Mouse (Mus musculus) 416B (cell line): ENCODE results near the gene Rhpn2.

Experiments used
- DNase-seq: peaks from one replicate; pipeline ENCODE4 v3.0.0; 2011; ENCODE audit warnings: low read depth

Gene Rhpn2

DNA sequence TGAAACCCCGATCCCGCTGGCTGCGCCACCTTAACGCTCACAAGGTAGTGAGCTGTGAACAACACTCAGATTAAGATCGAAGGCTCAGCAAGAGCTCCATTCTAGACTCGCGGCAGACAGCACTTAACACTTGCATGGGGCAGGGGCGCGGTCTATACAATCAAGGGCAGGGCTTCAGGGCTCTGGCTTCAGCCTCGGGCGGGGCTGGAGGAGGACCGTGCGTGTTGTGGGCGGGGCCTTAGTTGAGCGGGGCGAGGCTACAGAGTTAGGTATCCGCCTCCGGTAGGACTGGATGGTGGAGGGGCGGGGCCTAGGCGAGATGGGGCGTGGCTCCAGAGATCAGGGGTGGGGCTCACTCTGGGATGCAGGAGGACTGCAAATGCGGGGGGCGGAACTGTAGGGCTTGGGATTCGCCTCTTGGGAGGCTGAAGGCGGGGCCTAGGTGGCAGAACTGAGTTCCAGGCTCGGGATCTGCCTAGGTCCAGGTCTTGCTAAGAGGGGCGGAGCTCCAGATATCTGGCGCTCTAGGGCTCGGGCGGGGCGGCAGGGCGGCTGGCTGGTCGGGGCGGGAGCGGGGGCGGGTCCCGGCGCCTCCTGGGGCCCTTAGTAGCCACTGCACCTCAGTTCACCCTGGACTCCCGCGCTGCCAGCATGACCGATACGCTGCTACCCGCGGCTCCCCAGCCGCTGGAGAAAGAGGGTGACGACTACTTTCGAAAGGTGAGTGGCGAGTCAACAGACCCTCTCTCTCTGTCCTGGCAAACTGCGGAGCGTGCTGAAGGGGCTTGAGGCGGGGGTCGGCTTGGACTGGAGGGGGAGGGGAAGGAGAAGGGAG lies at the start of gene Rhpn2:
TSS of gene Rhpn2 (plus strand) at position 479 of the 835 bp plus-strand sequence.
- DNase-seq, result peak; percentile 95

DNA sequence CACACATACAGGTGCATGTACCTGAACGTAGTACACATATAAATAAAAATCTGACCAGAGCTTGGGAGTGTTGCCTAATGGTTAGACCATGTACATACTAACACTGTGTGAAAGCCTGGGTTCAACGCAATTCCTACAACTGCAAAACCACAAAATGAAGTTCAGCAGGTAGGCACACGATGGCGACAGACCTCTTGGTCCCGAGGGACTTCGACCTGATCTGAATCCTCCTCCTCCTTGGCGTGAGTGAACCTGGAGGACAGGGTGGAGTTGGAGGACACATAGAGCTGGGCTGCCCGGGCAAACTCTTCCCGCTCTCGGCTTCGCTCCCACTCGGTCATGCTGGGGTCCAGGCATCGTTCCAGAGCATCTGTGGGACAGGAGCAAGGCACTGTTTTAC lies 40.5 kb upstream of the Rhpn2 start:
- no peak for DNase-seq

GRCm38 (mm10) chr7:35295631-35296030 lies 38.3 kb upstream of the Rhpn2 start:
- DNase-seq, result no peak

DNA sequence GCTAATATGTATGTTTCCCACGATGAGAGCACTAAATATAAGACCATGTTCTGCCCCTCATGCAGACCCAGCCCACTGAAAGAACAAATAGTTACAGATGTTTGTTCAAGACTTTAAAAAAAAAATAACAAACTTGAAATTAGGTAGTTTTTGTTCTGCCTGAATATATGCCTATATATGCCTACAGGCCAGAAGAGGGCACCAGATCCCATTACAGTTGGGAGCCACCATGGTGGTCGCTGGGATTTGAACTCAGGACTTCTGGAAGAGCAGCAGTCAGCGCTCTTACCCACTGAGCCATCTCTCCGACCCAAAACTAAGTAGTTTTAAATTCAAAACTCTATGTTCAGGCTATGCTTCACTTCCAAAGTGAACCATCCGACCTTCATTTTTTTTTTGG lies 36.1 kb upstream of the Rhpn2 start:
- peak; percentile 6 for DNase-seq

GRCm38 (mm10) chr7:35299656-35300055 lies 34.3 kb upstream of the Rhpn2 start:
- no peak for DNase-seq

GRCm38 (mm10) chr7:35300792-35301191 lies 33.2 kb upstream of the Rhpn2 start:
- no peak for DNase-seq

DNA sequence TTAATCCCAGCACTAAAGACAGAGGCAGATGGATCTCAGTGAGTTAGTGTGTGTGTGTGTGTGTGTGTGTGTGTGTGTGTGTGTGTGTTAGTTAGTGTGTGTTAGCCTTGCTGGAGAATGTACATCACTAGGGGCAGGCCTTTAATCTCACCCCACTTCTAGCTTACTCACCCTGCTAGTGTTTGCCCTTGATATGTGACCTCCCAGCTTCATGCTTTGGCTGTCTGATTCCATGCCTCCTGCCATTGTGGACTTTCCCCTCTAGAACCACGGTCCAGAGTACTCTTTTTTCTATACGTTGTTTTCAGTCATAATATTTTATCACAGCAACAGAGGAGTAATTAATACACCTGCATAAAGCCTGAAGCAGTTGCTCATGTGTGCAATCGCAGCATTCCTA lies 22.8 kb upstream of the Rhpn2 start:
- DNase-seq, result no peak

- DNase-seq, result no peak
These were observed 19.8 kb upstream of the Rhpn2 start for GRCm38 (mm10) chr7:35314156-35314555.

DNA sequence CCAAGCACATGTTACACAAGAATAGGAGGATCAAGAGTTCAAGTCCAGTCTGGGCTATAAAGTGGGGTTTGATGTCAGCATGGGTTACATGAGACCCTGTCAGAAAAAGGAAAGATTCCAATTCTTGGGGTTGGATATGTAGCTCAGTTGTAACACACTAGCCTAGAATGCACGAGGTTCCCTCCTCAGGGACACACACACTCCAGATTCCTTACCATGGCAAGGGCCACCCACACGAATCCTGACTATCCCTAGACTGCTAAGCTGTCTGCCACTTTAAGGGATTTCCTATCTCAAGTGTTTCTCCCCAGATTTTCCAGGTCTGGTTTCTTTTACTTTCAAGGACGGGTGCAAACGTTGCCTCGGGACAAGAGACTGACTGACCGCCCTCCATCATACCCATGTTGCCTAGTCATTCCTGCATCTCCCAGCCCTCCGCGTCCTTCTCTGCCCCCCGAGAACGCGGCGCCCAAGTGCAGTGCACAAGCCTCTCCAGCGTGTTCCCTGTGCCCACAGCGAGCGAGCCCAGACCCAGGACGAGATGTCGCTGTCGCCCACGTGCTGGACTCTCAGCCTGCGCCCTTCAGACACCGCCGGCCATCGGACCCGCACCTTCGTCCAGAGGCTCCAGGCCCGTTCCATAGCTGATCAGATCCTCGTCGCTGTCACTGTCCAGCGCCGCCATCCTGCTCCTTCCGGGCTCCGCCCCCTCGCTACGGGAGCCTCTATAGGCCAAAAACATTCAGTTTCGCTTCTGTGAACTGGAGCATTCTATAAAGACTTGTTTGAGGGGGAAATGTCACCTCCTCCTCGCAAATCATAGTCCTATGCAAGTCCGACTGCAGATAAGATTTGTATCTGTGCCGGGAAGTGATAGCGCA lies 16.0 kb upstream of the Rhpn2 start, which contains the start of gene Gpatch1:
TSS of gene Gpatch1 (minus strand) at position 712 of the 881 bp plus-strand sequence.
- peak; percentile 85 for DNase-seq

DNA sequence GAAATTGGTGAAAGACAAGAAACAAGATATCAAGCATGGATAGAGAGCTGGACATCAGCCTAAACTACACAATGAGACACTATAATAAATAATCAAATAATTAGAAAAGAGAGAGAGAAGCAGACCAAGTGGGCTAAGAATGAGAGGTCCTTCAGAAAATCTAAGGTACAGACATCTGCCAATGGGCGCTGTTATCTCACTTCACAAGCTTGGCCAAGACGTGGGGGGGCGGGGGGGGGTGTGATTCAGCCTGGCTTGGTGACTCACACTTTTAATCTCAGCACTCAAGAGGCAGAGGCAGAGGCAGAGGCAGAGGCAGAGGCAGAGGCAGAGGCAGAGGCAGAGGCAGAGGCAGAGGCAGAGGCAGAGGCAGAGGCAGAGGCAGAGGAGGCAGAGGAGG lies 14.7 kb upstream of the Rhpn2 start:
- peak; percentile 64 for DNase-seq

DNA sequence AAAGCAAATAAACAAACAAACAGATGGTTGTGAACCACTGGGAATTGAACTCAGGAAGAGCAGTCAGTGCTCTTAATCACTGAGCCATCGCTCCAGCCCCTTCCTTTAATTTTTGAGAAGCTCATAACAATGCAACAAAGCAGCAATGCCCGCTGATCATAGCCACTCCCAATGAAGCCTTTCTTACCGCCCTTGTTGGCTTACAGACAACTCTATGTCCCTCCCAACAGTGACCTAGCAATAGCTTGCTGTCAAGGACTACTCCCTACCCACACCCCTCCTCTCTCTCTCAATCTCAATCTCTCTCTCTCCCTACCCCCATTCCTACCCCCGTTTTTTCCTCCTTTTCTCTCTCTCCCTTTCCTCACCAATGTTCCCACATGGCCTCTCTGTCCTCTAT lies 14.2 kb upstream of the Rhpn2 start:
- DNase-seq, result no peak

DNA sequence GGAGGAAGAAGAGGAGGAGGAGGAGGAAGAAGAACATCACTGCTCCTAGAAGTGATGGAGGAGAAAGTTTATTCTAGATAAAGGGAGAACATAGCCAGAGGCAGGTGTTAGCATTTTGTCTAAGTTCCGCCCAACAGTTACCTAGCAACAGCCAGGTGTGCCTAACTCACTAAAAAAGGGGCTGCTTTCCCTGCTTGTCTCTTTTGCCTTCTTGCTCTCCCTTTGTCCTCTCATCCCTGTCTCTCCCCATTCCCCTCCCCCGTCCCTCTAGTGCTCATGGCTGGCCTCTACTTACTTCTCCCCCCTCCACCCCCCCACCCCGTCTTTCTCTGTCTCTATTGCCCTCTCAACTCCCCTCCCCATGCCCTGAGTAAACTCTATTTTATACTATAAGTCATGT lies 11.8 kb upstream of the Rhpn2 start:
- DNase-seq, result no peak

- no peak for DNase-seq
These were observed 11.1 kb upstream of the Rhpn2 start for GRCm38 (mm10) chr7:35322732-35323420.

- DNase-seq, result no peak
These were observed 2.4 kb upstream of the Rhpn2 start for GRCm38 (mm10) chr7:35331590-35331989.

DNA sequence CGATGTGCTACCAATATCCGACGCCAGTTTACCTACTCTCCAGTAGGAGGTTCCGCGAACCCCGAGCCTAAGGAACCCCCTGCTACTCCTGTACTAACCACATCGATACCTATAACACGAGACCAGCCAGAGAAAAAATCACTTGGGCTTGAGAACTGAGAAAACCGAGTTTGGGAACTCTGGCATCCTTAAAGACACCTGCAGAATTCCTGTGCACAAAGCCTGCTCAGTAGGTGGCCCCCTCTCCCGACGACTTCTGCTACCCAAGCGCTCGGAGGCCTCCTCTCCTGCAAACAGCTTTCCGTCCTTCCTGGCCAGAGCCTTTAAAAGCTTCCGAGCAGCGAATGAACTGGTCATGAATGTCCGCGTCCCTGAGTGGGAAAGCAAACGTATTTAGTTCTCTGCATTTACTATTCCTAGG lies 729 bp upstream of the Rhpn2 start:
- no peak for DNase-seq

DNA sequence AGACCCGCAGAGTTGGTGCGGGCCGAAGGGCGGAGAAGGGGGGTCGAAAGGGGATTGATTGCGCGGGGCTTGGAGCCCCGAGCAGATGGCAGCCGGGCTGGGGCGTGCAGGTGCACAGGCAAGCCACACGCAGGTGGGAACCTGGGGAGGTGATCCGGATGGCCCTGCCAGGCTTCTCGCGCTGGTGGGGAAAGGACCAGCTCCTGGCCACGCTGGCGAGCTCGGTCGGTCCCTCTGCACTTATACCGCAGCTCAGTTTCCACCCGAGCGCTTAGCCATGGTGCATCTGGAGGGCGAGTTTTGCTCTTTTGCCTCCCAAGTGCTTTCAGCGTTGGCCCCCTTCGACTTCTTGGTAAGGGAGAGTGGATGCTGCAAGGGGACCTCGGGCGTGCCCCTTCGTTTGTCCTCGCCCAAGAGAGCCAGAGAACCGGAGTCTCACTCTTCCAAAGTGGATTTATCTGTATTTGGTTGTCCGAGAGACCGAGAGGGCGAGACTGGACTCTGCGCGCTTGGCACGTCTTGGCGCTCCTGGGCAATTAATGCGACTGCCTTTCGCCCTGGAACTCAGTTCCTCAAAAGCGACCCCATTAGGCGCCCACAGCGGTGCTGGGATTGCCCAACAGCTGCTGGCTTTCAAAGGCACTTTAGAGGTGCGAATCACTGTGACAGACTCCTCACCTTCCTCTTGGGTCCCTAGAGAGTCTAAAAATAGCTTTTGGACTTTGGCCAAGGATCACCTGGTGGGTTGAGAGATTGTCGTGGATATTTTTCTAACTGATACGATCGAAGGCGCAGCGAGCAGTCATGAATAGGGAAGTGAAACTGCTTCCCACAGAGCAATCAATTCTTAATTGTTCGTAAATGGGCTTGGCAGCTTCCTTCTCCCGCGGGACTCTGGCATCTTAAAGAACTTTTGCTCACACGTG lies 820 bp downstream of the Rhpn2 start:
- peak; percentile 14 for DNase-seq

DNA sequence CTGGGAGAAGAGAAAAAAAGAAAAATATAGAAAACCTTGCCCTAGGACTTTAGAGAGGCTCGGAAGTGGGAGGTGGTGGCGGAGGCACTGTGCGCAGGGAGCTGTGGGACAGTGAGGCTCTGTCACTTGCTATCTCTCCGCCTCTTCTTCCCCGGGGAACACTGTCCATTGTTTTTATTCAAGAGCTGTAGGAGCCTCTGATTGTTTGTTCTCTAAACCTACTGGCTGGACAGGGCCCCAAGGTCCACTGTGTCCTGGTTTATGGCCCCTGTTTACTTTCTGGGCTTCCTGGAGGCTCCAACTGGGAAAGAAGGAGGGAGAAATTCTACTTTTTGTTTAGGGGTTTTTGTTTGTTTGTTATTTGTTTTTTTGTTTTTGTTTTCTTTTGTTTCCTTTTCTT lies 6.2 kb downstream of the Rhpn2 start:
- DNase-seq, result no peak

DNA sequence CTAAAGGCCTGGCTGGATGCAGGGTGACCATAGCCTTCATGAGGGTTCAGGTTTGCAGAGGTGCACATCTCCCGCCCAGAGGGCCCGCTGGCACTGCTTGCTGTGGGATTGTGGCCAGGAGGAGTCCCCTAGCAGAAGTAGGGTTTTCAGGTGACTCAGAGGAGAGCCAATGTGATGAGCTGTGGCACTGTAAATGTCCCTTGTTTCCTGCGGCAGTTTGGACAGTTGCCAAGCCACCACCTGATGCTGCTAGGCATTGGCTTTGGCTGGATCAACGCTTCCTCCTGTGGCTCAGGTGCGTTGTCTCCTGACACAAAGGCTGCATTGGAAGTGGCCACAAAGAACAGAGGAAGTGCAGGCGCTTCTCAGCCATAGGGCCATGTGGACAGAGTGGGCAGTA lies 7.3 kb downstream of the Rhpn2 start:
- peak; percentile 7 for DNase-seq

DNA sequence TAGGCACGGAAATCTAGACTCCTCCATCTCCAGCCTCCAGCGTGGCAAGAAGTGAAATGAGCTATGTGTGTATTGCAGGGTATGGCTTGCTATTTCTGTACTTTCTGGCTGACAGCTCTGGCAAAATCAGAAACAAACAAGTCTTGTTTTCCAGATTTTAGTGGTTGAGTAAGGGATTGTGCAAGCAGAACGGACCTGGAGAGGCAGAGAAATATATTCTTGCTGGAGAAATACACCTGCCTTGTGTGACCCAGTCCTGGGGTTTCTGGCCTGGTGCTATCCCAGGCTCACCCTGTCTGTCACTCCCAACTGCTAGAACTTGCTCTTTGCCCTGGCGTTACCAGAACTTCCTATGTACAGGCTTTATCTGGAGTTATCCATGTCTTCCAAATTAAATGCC lies 8.5 kb downstream of the Rhpn2 start:
- DNase-seq, result no peak

DNA sequence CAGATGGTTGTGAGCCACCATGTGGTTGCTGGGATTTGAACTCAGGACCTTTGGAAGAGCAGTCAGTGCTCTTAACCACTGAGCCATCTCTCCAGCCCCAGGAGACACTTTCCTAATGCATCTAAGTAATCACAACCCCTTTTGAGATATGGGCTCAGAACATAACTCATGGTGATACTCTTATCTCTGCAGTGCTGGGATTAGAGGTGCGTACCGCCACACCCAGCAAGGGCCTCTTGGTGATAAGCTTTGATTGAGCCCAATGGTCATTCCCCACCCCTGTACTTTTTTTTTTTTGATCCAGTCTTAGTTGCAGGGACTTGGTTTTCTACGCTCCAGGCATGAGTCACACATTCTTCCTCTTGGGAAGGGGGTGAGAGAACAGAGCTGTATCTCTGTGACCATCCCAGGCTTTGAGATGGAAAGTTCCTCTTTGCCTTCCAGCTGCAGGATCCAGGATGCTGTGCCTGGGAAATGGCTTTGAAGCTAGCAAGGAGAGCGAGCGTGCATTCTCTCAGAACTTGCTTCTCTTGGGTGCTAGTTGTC lies 10.9 kb downstream of the Rhpn2 start:
- DNase-seq, result no peak
